Mouse (Mus musculus) hindbrain, embryonic 11.5 days (tissue): ENCODE data around the gene Gp2. TPM values are rescaled to one million over a fixed set of nuclear protein-coding genes. Genes with fewer than 3 reads are reported as not detected.

ENCODE experiments used
- ATAC-seq: fragments of 200-750 bp; cut with Nextera tagmentation; 2 replicates; pipeline ENCODE4 v1.8.0; 2017; ENCODE audit warnings: mild to moderate bottlenecking, moderate TSS enrichment, moderate library complexity; ENCODE audit not compliant: low FRiP score
- DNase-seq: peaks from one replicate; pipeline ENCODE4 v3.0.0-alpha.2; 2015; ENCODE audit warnings: low spot score
- H3K27ac ChIP-seq: fragments of 300-500 bp; sonication (generic); 2 replicates; pipeline ENCODE4 v1.5.1; 2014; ENCODE audit warnings: mild to moderate bottlenecking, low read depth, low read length
- H3K27me3 ChIP-seq: fragments of 300-500 bp; sonication (generic); 2 replicates; pipeline ENCODE4 v1.6.1; 2014; ENCODE audit warnings: mild to moderate bottlenecking, low read length, moderate library complexity, mixed read lengths; ENCODE audit not compliant: control insufficient read depth, insufficient read depth
- H3K36me3 ChIP-seq: fragments of 300-500 bp; sonication (generic); 2 replicates; pipeline ENCODE4 v1.6.1; 2014; ENCODE audit warnings: mild to moderate bottlenecking, low read length, moderate library complexity, mixed read lengths; ENCODE audit not compliant: control insufficient read depth, insufficient read depth
- H3K4me1 ChIP-seq: fragments of 300-500 bp; sonication (generic); replicated peaks from 2 replicates; pipeline ENCODE4 v1.6.1; 2014; ENCODE audit warnings: low read length, mixed read lengths; ENCODE audit not compliant: control insufficient read depth, insufficient read depth
- H3K4me2 ChIP-seq: fragments of 300-500 bp; sonication (generic); replicated peaks from 2 replicates; pipeline ENCODE4 v1.6.1; 2014; ENCODE audit warnings: mild to moderate bottlenecking, low read depth, low read length
- H3K4me3 ChIP-seq: fragments of 300-500 bp; sonication (generic); 2 replicates; pipeline ENCODE4 v1.5.1; 2014; ENCODE audit warnings: low read depth, low read length
- H3K9ac ChIP-seq: fragments of 300-500 bp; sonication (generic); 2 replicates; pipeline ENCODE4 v1.6.1; 2014; ENCODE audit warnings: low read depth, low read length
- H3K9me3 ChIP-seq: fragments of 300-500 bp; sonication (generic); 2 replicates; pipeline ENCODE4 v1.6.1; 2016; ENCODE audit warnings: low read length; ENCODE audit not compliant: control insufficient read depth
- WGBS: fragments of 180-500 bp; shearing (Covaris S2); extraction: QIAGEN DNeasy Blood & Tissue Kit; methylation state at CpG from one replicate; pipeline ENCODE4 v1.1.7; 2014; 5-methylcytosine and 5-hydroxymethylcytosine counted together
- polyA plus RNA-seq: library from polyadenylated mRNA; unstranded; fragments of >200 nt; fragmentation: Nextera tagmentation; extraction: Ambion mirVana; gene quantifications from 2 replicates; pipeline ENCODE4 v1.2.1, GENCODE M21; 2014

Gene Gp2
- polyA plus RNA-seq, 1 experiment from 2014 or later, result not detected

GRCm38 (mm10) chr7:119441938-119442337, 17.1 kb downstream of the Gp2 start:
- Histone ChIP-seq H3K9me3 (no peaks in the 10 kb centered on the region), H3K4me1 (no peaks in the 10 kb centered on the region), H3K9ac (no peak overlapping the region), H3K4me3 (no peak overlapping the region), H3K36me3 (no peaks in the 10 kb centered on the region), H3K27me3 (no peaks in the 10 kb centered on the region), H3K27ac (no peak overlapping the region), H3K4me2 (no peak overlapping the region)
- no peak for ATAC-seq
- DNase-seq, result no peak
- 80% methylated on average over 1 of the region's 1 CpGs for WGBS

GRCm38 (mm10) chr7:119427180-119427616, 31.9 kb downstream of the Gp2 start:
- Histone ChIP-seq H3K36me3 (no peaks in the 10 kb centered on the region), H3K9me3 (no peaks in the 10 kb centered on the region), H3K9ac (no peak overlapping the region), H3K27ac (no peak overlapping the region), H3K27me3 (no peaks in the 10 kb centered on the region), H3K4me3 (no peak overlapping the region), H3K4me1 (no peaks in the 10 kb centered on the region), H3K4me2 (no peak overlapping the region)
- WGBS, result 19% methylated on average over 6 of the region's 6 CpGs
- peak; percentile 81 for DNase-seq
- peak; percentile 81 for ATAC-seq

GRCm38 (mm10) chr7:119420730-119421129, 38.4 kb downstream of the Gp2 start:
- no peak overlapping the region for H3K4me3 ChIP-seq
- 4% methylated on average over 2 of the region's 2 CpGs for WGBS
- ATAC-seq (peak; percentile 88), DNase-seq (peak; percentile 54)
- H3K4me2 ChIP-seq, result no peak overlapping the region
- H3K9ac ChIP-seq, result no peak overlapping the region
- no peaks in the 10 kb centered on the region for H3K9me3 ChIP-seq
- peak overlapping the region; percentile 61 for H3K27ac ChIP-seq
- no peaks in the 10 kb centered on the region for H3K27me3 ChIP-seq
- H3K4me1 ChIP-seq, result 0 out of 2 replicates have a peak, but pooled peaks cover 2% of the 10 kb centered on the region
- no peaks in the 10 kb centered on the region for H3K36me3 ChIP-seq

DNA sequence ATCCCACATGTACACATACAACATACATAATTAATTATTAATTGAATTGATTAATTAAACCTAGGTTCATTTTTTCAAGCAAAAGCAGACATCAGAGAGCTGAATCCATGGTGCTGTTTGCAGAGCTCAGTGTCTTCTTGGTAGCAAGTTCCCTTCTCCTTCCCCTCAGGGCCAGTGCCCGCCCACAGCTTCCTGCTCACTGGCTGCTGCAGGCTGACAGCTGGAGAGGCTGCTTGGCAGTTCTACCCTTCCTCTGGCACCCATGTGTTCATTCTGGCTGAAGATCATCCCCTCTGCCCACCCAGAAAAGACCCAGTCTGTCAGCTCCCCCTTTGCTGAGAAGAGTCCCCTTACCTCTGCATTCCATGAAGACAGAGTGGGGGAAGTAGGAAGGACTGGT, 40.6 kb downstream of the Gp2 start:
- WGBS, result 91% methylated on average over 1 of the region's 1 CpGs
- Histone ChIP-seq H3K9ac (no peak overlapping the region), H3K4me3 (no peak overlapping the region), H3K27me3 (no peaks in the 10 kb centered on the region), H3K36me3 (no peaks in the 10 kb centered on the region), H3K9me3 (no peaks in the 10 kb centered on the region), H3K4me1 (0 out of 2 replicates have a peak, but pooled peaks cover 2% of the 10 kb centered on the region), H3K27ac (no peak overlapping the region), H3K4me2 (no peak overlapping the region)
- ATAC-seq, result no peak
- no peak for DNase-seq

- WGBS, result 86% methylated on average over 13 of the region's 13 CpGs
- no peak overlapping the region for H3K4me3 ChIP-seq
- no peak for DNase-seq
- H3K4me2 ChIP-seq, result no peak overlapping the region
- H3K36me3 ChIP-seq, result no peaks in the 10 kb centered on the region
- H3K4me1 ChIP-seq, result no peaks in the 10 kb centered on the region
- H3K9ac ChIP-seq, result no peak overlapping the region
- no peak for ATAC-seq
- no peak overlapping the region for H3K27ac ChIP-seq
- no peaks in the 10 kb centered on the region for H3K27me3 ChIP-seq
- no peaks in the 10 kb centered on the region for H3K9me3 ChIP-seq
Measured at GRCm38 (mm10) chr7:119394050-119394732, 64.9 kb downstream of the Gp2 start.

Other genes starting within 250 kb of the Gp2 start
- not detected in 2 replicates for gene Umod, start 20.0 kb upstream of the Gp2 start, polyA plus RNA-seq
- not detected in 2 replicates for gene Acsm5, start 60.2 kb upstream of the Gp2 start, polyA plus RNA-seq
- gene Pdilt, start 64.2 kb upstream of the Gp2 start, polyA plus RNA-seq, result 0.28 TPM in 1 of 2 replicates, not detected in the other
- gene Acsm2, start 95.1 kb upstream of the Gp2 start, polyA plus RNA-seq, result not detected in 2 replicates
- not detected in 2 replicates for gene Acsm1, start 147.7 kb upstream of the Gp2 start, polyA plus RNA-seq
- gene Acsm4, start 230.7 kb upstream of the Gp2 start, polyA plus RNA-seq, result not detected in 2 replicates